Mouse (Mus musculus) hindbrain, embryonic 16.5 days (tissue): ENCODE results near the gene Defb42. TPM values are rescaled to one million over a fixed set of nuclear protein-coding genes. Genes with fewer than 3 reads are reported as not detected.

Experiments used
- ATAC-seq: fragments of 200-750 bp; cut with Nextera tagmentation; 2 replicates; pipeline ENCODE4 v1.8.0; 2017; ENCODE audit warnings: moderate TSS enrichment, moderate library complexity
- H3K27ac ChIP-seq: fragments of 300-500 bp; sonication (generic); 2 replicates; pipeline ENCODE4 v1.5.1; 2014; ENCODE audit warnings: low read depth, mild to moderate bottlenecking, control low read depth, low read length, moderate library complexity
- H3K27me3 ChIP-seq: fragments of 300-500 bp; sonication (generic); replicated peaks from 2 replicates; pipeline ENCODE4 v1.6.1; 2014; ENCODE audit warnings: low read length; ENCODE audit not compliant: control insufficient read depth, insufficient read depth
- H3K36me3 ChIP-seq: fragments of 300-500 bp; sonication (generic); 2 replicates; pipeline ENCODE4 v1.6.1; 2014; ENCODE audit warnings: mild to moderate bottlenecking, low read length, moderate library complexity, mixed read lengths; ENCODE audit not compliant: control insufficient read depth, insufficient read depth
- H3K4me1 ChIP-seq: fragments of 300-500 bp; sonication (generic); 2 replicates; pipeline ENCODE4 v1.6.1; 2014; ENCODE audit warnings: low read depth, low read length; ENCODE audit not compliant: control insufficient read depth, insufficient read depth
- H3K4me2 ChIP-seq: fragments of 300-500 bp; sonication (generic); 2 replicates; pipeline ENCODE4 v1.6.1; 2014; ENCODE audit warnings: mild to moderate bottlenecking, low read length, control low read depth, moderate library complexity
- H3K4me3 ChIP-seq: fragments of 300-500 bp; sonication (generic); 2 replicates; pipeline ENCODE4 v1.5.1; 2014; ENCODE audit warnings: mild to moderate bottlenecking, low read length, control low read depth, moderate library complexity
- H3K9ac ChIP-seq: fragments of 300-500 bp; sonication (generic); 2 replicates; pipeline ENCODE4 v1.6.1; 2014; ENCODE audit warnings: low read depth, mild to moderate bottlenecking, control low read depth, low read length, moderate library complexity
- H3K9me3 ChIP-seq: fragments of 300-500 bp; sonication (generic); 2 replicates; pipeline ENCODE4 v1.6.1; 2014; ENCODE audit warnings: mild to moderate bottlenecking, low read length, moderate library complexity; ENCODE audit not compliant: control insufficient read depth
- WGBS: fragments of 180-500 bp; shearing (Covaris S2); extraction: QIAGEN DNeasy Blood & Tissue Kit; methylation state at CpG from one replicate; pipeline ENCODE4 v1.1.7; 2014; 5-methylcytosine and 5-hydroxymethylcytosine counted together
- polyA plus RNA-seq: library from polyadenylated mRNA; unstranded; fragments of >200 nt; fragmentation: Nextera tagmentation; extraction: Ambion mirVana; gene quantifications from 2 replicates; pipeline ENCODE4 v1.2.1, GENCODE M21; 2015

The Defb42 gene
- polyA plus RNA-seq = 0.65 TPM in 1 of 2 replicates, not detected in the other

- Histone ChIP-seq H3K27ac (no peak within 1 kb of the TSS), H3K27me3 (no peaks in the 10 kb centered on the region), H3K4me3 (no peak within 1 kb of the TSS), H3K4me2 (no peak within 1 kb of the TSS), H3K4me1 (no peaks in the 10 kb centered on the region), H3K9me3 (no peaks in the 10 kb centered on the region), H3K36me3 (no peaks in the 10 kb centered on the region), H3K9ac (no peak within 1 kb of the TSS)
- WGBS = 83% methylated on average over 3 of the region's 3 CpGs
- no peak for ATAC-seq
These were observed at the start of gene Defb42 for GRCm38 (mm10) chr14:63046691-63047090. Gene Defb42 (plus strand): TSS chr14:63046991.

GRCm38 (mm10) chr14:62997777-62998176 is 49.0 kb upstream of the Defb42 start, which contains the start of gene Defb47:
Gene Defb47 (plus strand): TSS chr14:62998077.
- 82% methylated on average over 8 of the region's 8 CpGs for WGBS
- Histone ChIP-seq H3K9ac (no peak within 1 kb of the TSS), H3K4me3 (no peak within 1 kb of the TSS), H3K27me3 (no peaks in the 10 kb centered on the region), H3K27ac (no peak within 1 kb of the TSS), H3K36me3 (no peaks in the 10 kb centered on the region), H3K9me3 (no peaks in the 10 kb centered on the region), H3K4me2 (no peak within 1 kb of the TSS), H3K4me1 (no peaks in the 10 kb centered on the region)
- ATAC-seq = no peak

- no peak overlapping the region for H3K4me2 ChIP-seq
- H3K36me3 ChIP-seq = no peaks in the 10 kb centered on the region
- H3K9ac ChIP-seq = no peak overlapping the region
- H3K4me3 ChIP-seq = no peak overlapping the region
- 93% methylated on average over 4 of the region's 4 CpGs for WGBS
- H3K27ac ChIP-seq = no peak overlapping the region
- no peaks in the 10 kb centered on the region for H3K9me3 ChIP-seq
- ATAC-seq = no peak
- H3K27me3 ChIP-seq = no peaks in the 10 kb centered on the region
- no peaks in the 10 kb centered on the region for H3K4me1 ChIP-seq
These were observed 47.8 kb upstream of the Defb42 start for GRCm38 (mm10) chr14:62998977-62999376.

- Histone ChIP-seq H3K27me3 (no peaks in the 10 kb centered on the region), H3K9me3 (no peaks in the 10 kb centered on the region), H3K27ac (no peak overlapping the region), H3K4me3 (no peak overlapping the region), H3K4me2 (no peak overlapping the region), H3K36me3 (no peaks in the 10 kb centered on the region), H3K4me1 (no peaks in the 10 kb centered on the region), H3K9ac (no peak overlapping the region)
- WGBS = 51% methylated on average over 2 of the region's 2 CpGs
- no peak for ATAC-seq
These were observed 44.2 kb upstream of the Defb42 start for GRCm38 (mm10) chr14:63002588-63002987.

- H3K4me3 ChIP-seq = no peak within 1 kb of the TSS
- WGBS = 94% methylated on average over 5 of the region's 5 CpGs
- ATAC-seq = no peak
These were observed 35.3 kb upstream of the Defb42 start, which contains the start of gene Defb43 for GRCm38 (mm10) chr14:63011471-63011870. Gene Defb43 (plus strand): TSS chr14:63011771.

GRCm38 (mm10) chr14:63013082-63013481 is 33.7 kb upstream of the Defb42 start:
- Histone ChIP-seq H3K27ac (no peak overlapping the region), H3K36me3 (no peaks in the 10 kb centered on the region), H3K9ac (no peak overlapping the region), H3K4me2 (no peak overlapping the region), H3K4me1 (no peaks in the 10 kb centered on the region), H3K9me3 (no peaks in the 10 kb centered on the region), H3K27me3 (no peaks in the 10 kb centered on the region), H3K4me3 (no peak overlapping the region)
- 79% methylated on average over 4 of the region's 4 CpGs for WGBS
- ATAC-seq = no peak

More at GRCm38 (mm10) chr14:63011471-63011870, 35.3 kb upstream of the Defb42 start, which contains the start of gene Defb43:
- Histone ChIP-seq H3K9ac (no peak within 1 kb of the TSS), H3K27me3 (no peaks in the 10 kb centered on the region), H3K36me3 (no peaks in the 10 kb centered on the region), H3K27ac (no peak within 1 kb of the TSS), H3K4me1 (no peaks in the 10 kb centered on the region), H3K9me3 (no peaks in the 10 kb centered on the region), H3K4me2 (no peak within 1 kb of the TSS)

- H3K4me1 ChIP-seq = no peaks in the 10 kb centered on the region
- no peak overlapping the region for H3K9ac ChIP-seq
- H3K4me3 ChIP-seq = no peak overlapping the region
- H3K4me2 ChIP-seq = no peak overlapping the region
- H3K36me3 ChIP-seq = no peaks in the 10 kb centered on the region
- H3K27me3 ChIP-seq = no peaks in the 10 kb centered on the region
- no peaks in the 10 kb centered on the region for H3K9me3 ChIP-seq
- no peak for ATAC-seq
- no peak overlapping the region for H3K27ac ChIP-seq
- 90% methylated on average over 4 of the region's 4 CpGs for WGBS
These were observed 32.1 kb upstream of the Defb42 start for GRCm38 (mm10) chr14:63014667-63015066.

- H3K36me3 ChIP-seq = no peaks in the 10 kb centered on the region
- no peak overlapping the region for H3K4me2 ChIP-seq
- H3K27ac ChIP-seq = no peak overlapping the region
- H3K9me3 ChIP-seq = no peaks in the 10 kb centered on the region
- H3K4me1 ChIP-seq = no peaks in the 10 kb centered on the region
- H3K4me3 ChIP-seq = no peak overlapping the region
- 60% methylated on average over 6 of the region's 6 CpGs for whole genome bisulfite sequencing
- H3K27me3 ChIP-seq = no peaks in the 10 kb centered on the region
- ATAC-seq = no peak
- no peak overlapping the region for H3K9ac ChIP-seq
These were observed 26.2 kb upstream of the Defb42 start for GRCm38 (mm10) chr14:63020524-63021156.

GRCm38 (mm10) chr14:63049910-63050370 is 3.1 kb downstream of the Defb42 start, which contains the start of gene Defb30:
Gene Defb30 (minus strand): TSS chr14:63049960.
- H3K36me3 ChIP-seq = no peaks in the 10 kb centered on the region
- no peak within 1 kb of the TSS for H3K4me3 ChIP-seq
- no peak within 1 kb of the TSS for H3K9ac ChIP-seq
- H3K4me2 ChIP-seq = no peak within 1 kb of the TSS
- no peaks in the 10 kb centered on the region for H3K27me3 ChIP-seq
- no peaks in the 10 kb centered on the region for H3K9me3 ChIP-seq
- 60% methylated on average over 12 of the region's 14 CpGs for WGBS
- no peak within 1 kb of the TSS for H3K27ac ChIP-seq
- no peaks in the 10 kb centered on the region for H3K4me1 ChIP-seq
- no peak for ATAC-seq
